Mouse (Mus musculus) monocyte, adult 2 months (primary cell): Measurements from ENCODE around the gene Hnrnpul2.
A peak's percentile ranks its signal among the peaks of the same experiment; 100 is the strongest.
"Not testable (repeated sequence)": the region's sequence is repeated elsewhere in the genome, so short reads cannot be mapped to it uniquely, and the experiment has no call there.

ENCODE experiments used
- DNase-seq, 2 experiments: peaks; one replicate each; pipeline ENCODE4 v3.0.0; 2022; ENCODE audit warnings: low spot score in 2 of 2, low read depth in 1 of 2

Gene Hnrnpul2

DNA sequence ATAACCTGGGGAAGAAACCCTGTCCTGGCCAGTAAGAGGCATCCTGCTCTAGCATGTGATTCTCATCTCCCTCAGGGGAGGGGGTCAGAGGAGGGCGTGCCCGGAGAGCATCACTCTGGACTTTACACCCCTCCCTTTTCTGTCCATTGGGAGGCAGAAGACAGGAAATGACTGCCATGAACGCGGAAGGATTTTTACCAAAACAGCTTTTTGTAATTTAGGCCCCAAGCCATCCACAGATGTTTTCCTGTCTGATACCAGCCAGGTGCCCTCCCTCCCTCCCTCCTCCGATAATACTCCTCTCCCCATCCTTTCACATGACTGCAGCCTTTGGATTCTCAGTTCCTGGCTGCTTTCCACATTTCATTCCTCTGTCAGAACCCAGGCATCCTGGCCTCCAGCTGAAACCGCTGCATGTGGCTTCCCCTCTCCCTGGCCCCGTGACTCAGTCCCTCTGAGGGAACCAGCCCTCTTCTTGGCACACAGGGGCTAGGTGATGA, 30.6 kb downstream of the Hnrnpul2 start, which contains the start of gene Lrrn4cl:
Gene Lrrn4cl, plus strand, starts transcription at position 367 of the 500 bp plus-strand sequence.
- DNase-seq: no peak

DNA sequence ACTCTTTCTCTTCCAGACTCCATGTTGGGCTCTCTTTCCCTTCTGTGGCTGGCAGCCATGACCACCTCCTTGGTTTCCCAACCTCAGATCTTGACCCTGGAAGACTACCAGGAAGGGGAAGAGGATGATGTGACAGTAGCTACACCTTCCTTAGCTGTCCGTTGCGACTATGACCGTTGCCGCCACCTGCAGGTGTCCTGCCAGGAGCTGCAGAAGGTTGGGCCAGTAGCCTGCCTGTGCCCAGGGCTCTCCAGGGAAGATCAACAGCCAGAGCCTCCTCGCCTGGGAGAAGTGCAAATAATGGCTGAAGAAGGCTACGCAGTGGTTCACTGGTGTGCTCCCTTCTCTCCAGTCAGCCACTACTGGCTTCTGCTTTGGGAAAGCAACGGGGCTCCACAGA, 31.8 kb downstream of the Hnrnpul2 start:
- no peak for DNase-seq

DNA sequence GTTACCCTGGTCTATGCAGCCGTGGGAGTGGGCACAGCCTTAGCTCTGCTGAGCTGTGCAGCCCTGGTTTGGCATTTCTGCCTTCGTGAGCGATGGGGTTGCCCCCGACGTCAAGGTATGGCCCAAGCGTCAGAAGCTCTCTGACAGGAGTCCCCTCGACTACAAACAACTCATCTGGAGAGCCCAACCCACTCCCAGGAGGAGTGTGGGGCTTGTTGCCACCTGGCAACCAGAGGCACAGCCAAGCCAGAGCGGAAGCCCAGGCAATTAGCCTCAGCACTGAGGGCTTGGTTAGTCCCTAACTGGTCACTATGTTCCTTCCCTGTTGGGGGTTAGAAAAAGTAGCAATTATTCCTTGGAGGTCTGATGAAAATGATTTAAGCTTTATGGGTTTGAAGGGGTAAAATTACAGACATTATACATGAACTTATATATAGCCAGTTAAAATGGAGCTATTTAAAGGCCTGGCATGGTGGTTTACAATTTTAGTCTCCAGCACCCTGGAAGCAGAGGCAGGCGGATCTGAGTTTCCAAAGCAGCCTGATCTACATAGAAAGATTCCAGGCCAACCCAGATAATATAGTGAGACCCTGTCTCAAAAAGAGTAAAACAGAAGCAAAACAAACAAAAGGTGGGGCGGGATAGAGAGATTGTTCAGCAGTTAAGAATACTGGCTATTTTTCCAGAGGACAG, 32.6 kb downstream of the Hnrnpul2 start:
- DNase-seq: no peak

DNA sequence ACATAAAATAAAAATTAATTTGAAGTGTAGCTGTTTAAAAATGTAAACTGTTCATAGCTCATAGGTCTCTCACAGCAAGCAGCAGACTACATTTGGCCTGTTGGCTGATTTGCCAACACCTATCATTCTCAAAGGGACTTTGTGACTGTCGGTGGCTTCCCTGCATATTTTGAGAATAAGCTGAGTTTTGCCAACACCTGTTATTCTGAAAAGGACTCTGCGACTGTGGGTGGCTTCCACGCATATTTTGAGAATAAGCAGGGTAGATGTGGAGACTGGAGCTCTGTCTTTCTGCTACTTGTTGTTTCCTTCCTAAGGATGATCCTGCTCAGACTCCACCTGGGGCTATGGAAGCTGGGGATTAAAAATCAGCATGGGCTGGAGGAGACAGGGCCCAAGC, 33.3 kb downstream of the Hnrnpul2 start:
- DNase-seq: no peak

DNA sequence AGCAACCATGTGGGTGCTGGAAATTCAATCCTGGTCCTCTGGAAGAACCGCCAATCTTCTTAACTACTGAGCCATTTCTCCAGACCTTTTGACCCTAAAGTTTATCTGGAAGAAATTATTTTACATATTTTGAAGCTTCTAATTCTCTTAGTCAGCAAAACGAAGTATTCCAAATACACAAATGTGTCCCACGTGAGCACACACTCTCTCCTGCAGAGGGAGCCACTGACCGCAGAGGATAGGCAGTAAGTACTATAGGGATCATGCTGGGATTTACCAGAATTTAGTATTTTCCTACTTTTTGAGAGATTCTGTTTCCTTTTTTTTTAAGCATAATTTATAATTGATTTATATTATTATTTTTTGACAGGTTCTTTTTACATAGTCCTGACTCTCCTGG, 37.9 kb downstream of the Hnrnpul2 start:
- DNase-seq: no peak

DNA sequence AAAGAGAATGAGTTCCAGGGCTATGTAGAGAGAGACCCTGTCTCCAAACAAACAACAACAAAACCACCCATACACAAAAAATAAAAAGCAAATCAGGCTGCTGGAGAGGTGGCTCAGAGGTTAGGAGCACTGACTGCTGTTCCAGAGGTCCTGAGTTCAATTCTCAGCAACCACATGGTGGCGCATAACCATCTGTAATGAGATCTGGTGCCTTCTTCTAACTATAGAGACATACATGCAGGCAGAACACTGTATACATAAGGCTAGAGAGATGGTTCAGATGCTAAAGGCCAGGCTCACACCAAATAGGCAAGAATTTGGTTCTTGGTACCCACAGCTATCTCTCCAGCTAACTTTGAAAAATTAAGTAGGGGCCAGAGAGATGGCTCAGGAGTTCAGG, 39.2 kb downstream of the Hnrnpul2 start:
- no peak for DNase-seq

DNA sequence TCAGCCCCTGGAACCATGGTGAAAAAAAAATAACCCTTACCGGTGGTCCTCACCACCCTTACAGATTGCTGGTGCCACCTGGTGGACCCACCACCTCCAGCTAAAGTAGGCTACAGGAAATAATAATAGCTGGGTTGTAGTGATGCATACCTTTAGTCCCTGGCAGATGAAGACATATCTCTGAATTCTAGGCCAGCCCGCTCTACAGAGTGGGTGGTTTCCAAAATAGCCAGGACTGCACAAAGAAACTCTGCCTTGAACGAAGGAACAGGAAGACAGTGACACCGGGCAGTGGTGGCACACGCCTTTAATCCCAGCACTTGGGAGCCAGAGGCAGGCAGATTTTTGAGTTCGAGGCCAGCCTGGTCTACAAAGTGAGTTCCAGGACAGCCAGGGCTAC, 44.5 kb downstream of the Hnrnpul2 start:
- DNase-seq: no peak

DNA sequence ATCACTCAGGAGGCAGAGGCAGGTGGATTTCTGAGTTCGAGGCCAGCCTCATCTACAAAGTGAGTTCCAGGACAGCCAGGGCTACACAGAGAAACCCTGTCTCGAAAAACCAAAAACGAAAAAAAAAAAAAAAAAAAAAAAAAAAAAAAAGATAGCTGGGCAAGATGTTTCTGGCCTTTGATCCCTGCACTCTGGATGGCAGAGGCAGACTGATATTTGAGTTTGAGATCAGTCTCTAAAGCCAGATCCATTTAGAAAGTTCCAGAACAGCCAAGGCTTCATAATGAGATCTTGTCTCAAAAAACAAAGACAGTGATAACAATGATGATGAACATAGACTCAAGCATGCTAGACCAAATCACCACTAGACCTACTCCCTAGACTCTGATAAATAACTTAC, 50.6 kb downstream of the Hnrnpul2 start:
- DNase-seq: not testable (repeated sequence)

DNA sequence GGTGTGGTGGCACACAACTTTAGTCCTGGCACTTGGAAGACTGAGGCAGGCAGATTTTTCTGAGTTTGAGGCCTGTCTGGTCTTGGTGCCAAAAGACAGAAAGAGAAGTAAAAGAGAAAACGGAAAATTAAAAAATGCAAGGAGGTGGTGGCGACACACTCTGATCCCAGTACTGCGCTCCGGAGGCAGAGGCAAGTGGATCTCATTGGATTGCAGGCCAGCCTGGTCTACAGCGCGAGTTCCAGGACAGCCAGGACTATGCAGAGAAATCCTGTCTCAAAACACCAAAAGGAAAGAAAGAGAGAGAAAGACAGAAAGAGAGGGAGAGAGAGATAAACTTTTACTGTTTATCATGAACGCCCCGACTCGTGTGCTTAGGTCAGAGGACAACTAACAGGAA, 51.0 kb downstream of the Hnrnpul2 start:
- no peak for DNase-seq

DNA sequence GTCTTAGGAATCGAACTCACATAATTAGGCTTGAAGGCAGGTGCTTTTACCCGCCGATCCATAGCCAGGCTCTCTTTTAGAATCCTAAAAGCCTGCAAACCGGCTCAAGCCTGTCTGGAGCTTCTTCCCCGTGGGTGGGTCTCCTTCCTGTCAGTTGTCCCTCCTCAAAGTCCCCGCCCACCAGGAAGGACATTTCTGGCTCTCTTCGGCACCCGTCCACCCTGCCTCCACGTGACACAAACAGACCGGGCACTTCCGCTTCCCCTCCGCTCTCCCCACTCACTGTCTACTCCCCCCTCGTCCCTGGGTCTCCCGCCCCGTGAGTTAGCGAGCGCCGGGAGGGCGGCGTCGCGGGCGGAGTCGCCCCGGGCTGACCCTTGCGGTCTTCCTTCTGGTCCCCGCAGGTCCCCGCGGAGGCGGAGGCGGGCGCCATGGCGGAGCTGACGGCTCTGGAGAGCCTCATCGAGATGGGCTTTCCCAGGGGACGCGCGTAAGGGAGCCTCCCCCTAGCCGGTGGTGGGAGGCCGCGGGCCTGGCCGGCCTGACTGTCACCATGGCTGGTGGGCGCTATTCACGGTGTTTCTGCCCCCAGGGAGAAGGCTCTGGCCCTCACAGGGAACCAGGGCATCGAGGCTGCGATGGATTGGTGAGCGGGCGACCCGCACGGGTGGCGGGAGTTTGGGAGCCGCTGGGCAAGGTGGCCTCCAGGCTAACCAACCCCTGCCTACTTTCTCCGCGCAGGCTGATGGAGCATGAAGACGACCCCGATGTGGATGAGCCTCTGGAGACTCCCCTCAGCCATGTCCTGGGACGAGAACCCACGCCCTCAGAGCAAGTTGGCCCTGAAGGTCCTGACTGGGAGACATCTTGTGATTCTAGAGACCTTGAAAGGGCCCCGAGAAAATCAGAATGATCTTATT, 51.7 kb downstream of the Hnrnpul2 start, which contains the start of gene Ubxn1:
Gene Ubxn1, plus strand, starts transcription at position 230 of the 920 bp plus-strand sequence.
- DNase-seq: peak; percentile 93 to 94

DNA sequence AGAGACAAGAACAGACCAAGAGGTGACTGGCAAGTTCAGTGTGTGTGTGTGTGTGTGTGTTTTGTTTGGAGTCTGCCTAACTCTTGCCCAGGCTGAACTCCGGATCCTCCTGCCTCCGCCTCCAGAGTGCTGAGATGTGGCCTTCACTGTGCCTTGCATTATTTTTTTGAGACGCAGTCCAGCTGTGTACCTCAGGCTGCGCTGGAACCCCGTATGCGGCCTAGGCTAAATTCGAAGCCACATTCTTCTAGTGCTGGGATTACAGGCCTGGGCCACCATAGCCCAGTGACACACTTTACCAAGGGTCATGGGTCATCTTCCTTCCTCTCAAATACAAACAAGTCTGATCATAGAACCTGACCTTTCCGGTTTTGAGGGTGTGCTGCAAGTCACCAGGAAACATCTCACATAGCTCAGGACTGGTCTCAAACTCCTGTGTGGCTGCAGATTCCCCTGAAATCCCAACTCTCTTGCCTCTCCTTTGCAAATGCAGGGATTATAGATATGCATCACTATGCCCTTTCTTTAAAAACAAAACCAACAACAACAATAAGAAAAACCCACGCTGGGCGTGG, 52.5 kb downstream of the Hnrnpul2 start:
- no peak for DNase-seq

DNA sequence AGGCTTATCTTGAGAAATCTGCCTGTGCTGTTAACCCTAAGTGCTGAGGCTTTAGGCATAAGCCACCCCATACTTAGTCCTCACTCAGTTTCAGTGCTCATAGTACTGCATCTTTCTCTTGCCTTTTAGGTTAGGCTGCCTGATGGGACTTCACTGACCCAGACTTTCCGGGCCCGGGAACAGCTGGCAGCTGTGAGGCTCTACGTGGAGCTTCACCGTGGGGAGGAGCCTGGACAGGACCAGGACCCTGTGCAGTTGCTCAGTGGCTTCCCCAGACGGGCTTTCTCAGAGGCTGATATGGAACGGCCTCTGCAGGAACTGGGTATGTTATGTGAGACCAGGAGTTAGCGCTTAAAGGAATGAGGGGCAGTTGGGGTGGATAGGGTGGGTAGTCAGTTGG, 55.2 kb downstream of the Hnrnpul2 start:
- no peak for DNase-seq

DNA sequence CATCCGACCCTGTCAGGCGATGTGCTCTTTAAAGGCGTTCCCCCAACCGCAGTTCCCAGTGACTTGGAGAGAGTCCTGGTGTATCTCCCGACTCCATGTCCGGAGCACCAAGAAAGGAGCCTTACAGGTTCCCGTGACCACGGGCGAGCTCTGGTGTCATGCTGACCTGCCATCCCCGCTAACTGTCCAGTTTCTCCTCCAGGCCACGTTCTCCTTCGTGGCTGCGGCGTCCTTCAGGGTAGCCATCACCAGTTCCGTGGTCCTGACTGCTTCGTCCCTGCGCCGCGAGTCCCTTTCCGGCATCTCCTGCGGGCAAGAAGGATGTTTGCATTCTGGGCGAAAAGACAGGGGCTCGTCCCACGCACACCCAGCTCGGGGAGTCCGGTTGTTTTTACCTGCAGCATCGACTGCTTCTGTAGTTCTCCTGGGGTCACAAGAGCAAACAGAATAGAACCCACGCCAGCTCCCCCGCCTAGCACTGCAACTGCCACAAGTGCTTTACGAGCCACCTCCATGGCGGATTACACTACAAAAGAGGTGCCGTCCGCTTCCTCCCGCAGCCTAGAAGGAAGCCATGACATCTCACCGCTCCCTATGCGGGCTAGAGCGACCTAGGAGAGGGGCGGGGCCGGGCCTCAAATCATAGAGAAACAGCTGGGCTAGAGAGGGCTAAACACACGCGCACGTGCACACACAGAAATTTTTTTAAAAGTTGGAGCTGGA, 60.7 kb downstream of the Hnrnpul2 start, which contains the start of gene Uqcc3:
Gene Uqcc3, minus strand, starts transcription at position 613 of the 723 bp plus-strand sequence.
- DNase-seq: peak; percentile 72 to 85

DNA sequence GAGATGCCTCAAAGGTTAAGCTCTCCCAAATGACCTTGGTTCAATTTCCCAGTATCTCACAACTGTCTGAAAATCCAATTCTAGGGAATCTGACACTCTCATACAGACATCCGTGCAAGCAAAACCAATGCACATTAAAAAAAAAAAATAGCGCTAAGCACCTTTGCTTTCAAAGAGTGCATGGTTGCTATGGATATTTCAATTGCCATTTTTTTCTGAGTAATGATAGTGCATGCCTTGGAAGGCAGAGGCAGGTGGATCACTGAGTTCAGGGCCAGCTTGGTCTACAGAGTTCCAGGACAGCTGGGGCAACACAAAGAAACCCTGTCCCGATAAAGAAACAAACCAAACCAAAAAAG, 61.2 kb downstream of the Hnrnpul2 start:
- no peak for DNase-seq

DNA sequence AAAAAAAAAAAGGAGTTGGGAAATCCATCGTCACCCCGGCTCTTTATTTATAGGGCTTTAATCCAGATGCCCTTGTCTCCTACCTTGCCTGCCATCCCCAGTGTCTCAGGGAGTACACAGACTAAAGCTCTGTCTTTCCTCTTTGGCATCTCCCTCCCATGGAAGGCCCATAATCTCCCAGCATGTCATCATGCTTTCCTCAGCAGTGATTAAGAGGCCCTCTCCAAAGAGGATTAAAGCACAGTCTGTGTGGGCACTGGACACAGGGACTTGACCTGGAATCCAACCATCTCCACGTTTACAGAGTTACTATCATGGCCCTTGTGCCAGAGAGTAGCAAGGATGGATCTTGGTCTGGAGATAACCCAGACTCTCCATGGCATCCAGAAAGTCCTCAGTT, 63.8 kb downstream of the Hnrnpul2 start, which contains the start of the genes Lbhd1 and Gm49403:
Gene Lbhd1, plus strand, starts transcription at position 117 of the 400 bp plus-strand sequence.
Gene Gm49403, plus strand, starts transcription at position 315 of the 400 bp plus-strand sequence.
- DNase-seq: no peak
